Mouse (Mus musculus): ENCODE data around the gene Shank2.

Shank2 gene

GRCm38 (mm10) chr7:144268778-144269177 lies 267.1 kb downstream of the Shank2 start:
- peak; percentile 49 to 55 for DNase-seq (ENCODE audit: low spot score in 2 of 2)

- DNase-seq (ENCODE audit: low spot score in 2 of 2) = no peak
Measured at GRCm38 (mm10) chr7:144271074-144271473, 269.3 kb downstream of the Shank2 start.

- no peak for DNase-seq (ENCODE audit: low spot score in 2 of 2)
Measured at GRCm38 (mm10) chr7:144278703-144279102, 277.0 kb downstream of the Shank2 start.

- DNase-seq (ENCODE audit: low spot score in 2 of 2) = no peak
Measured at GRCm38 (mm10) chr7:144283701-144284100, 282.0 kb downstream of the Shank2 start.

- no peak for DNase-seq (ENCODE audit: low spot score in 2 of 2)
Measured at GRCm38 (mm10) chr7:144284241-144285065, 282.7 kb downstream of the Shank2 start.

GRCm38 (mm10) chr7:144285066-144285633 lies 283.4 kb downstream of the Shank2 start:
- no peak for DNase-seq (ENCODE audit: low spot score in 2 of 2)

- no peak for DNase-seq (ENCODE audit: low spot score in 2 of 2)
Measured at GRCm38 (mm10) chr7:144285912-144286311, 284.2 kb downstream of the Shank2 start.

- DNase-seq (ENCODE audit: low spot score in 2 of 2) = no peak
Measured at GRCm38 (mm10) chr7:144287991-144288390, 286.3 kb downstream of the Shank2 start.

GRCm38 (mm10) chr7:144291478-144291877 lies 289.8 kb downstream of the Shank2 start:
- no peak for DNase-seq (ENCODE audit: low spot score in 2 of 2)

GRCm38 (mm10) chr7:144293611-144294010 lies 291.9 kb downstream of the Shank2 start:
- no peak for DNase-seq (ENCODE audit: low spot score in 2 of 2)

GRCm38 (mm10) chr7:144294239-144295200 lies 292.8 kb downstream of the Shank2 start:
- no peak for DNase-seq (ENCODE audit: low spot score in 2 of 2)

- no peak for DNase-seq (ENCODE audit: low spot score in 2 of 2)
Measured at GRCm38 (mm10) chr7:144299351-144299750, 297.6 kb downstream of the Shank2 start.

GRCm38 (mm10) chr7:144301646-144302045 lies 299.9 kb downstream of the Shank2 start:
- no peak for DNase-seq (ENCODE audit: low spot score in 2 of 2)

- no peak for DNase-seq (ENCODE audit: low spot score in 2 of 2)
Measured at GRCm38 (mm10) chr7:144302498-144302897, 300.8 kb downstream of the Shank2 start.

GRCm38 (mm10) chr7:144307853-144308409 lies 306.2 kb downstream of the Shank2 start:
- DNase-seq (ENCODE audit: low spot score in 2 of 2) = no peak

- no peak for DNase-seq (ENCODE audit: low spot score in 2 of 2)
Measured at GRCm38 (mm10) chr7:144314438-144315105, 312.8 kb downstream of the Shank2 start.

- DNase-seq (ENCODE audit: low spot score in 2 of 2) = no peak
Measured at GRCm38 (mm10) chr7:144316224-144316623, 314.5 kb downstream of the Shank2 start.

GRCm38 (mm10) chr7:144316797-144317196 lies 315.1 kb downstream of the Shank2 start:
- no peak for DNase-seq (ENCODE audit: low spot score in 2 of 2)

- no peak for DNase-seq (ENCODE audit: low spot score in 2 of 2)
Measured at GRCm38 (mm10) chr7:144324077-144324476, 322.3 kb downstream of the Shank2 start.

GRCm38 (mm10) chr7:144324861-144325260 lies 323.1 kb downstream of the Shank2 start:
- no peak for DNase-seq (ENCODE audit: low spot score in 2 of 2)

- DNase-seq (ENCODE audit: low spot score in 2 of 2) = no peak
Measured at GRCm38 (mm10) chr7:144325603-144326002, 323.9 kb downstream of the Shank2 start.
